Mouse (Mus musculus) retina, adult 2 months (tissue): ENCODE results near the gene 9930111J21Rik2.
"Not testable (repeated sequence)": the region's sequence is repeated elsewhere in the genome, so short reads cannot be mapped to it uniquely, and the experiment has no call there.

Experiments
- DNase-seq: peaks from one replicate; pipeline ENCODE4 v3.0.0-alpha.2; 2012; ENCODE audit warnings: low read depth, low spot score

The 9930111J21Rik2 gene

DNA sequence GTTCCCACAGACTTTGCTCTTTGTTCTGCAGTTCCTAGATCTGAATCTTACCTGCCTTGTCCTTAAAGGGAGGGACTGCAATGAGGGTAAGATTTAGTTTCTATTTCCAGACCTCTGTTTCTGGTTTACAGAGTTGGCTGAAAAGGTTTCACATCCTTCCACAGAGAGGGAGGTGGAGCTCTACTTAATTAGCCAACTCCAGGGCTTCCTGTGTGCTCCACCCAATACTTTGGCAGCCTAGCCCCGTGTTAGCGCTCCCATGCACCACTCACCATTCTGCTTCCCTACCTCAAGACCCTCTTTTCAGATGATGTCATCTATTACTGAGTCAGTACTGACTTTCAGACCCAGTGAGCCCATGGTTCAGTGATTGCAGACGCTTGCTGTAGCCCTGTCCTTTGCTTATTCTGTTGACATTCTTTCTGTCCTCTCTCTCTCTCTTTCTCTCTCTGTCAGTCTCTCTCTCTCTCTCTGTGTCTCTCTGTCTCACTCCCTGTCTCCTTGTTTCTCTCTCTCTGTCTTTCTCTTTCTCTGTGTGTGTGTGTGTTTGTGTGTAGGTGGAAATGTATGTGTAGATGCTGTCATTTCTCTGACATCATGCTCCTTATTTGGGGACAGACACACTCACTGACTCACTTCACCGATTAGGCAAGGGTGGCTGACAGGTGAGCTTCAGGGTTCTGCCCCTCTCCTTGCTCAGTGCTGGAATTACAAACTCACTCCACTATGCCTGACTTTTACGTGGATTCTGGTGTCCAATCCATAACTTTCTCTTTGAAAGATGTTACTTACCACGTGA lies at the start of gene 9930111J21Rik2:
TSS of gene 9930111J21Rik2 (minus strand) at position 150 of the 799 bp plus-strand sequence.
- not testable (repeated sequence) for DNase-seq

DNA sequence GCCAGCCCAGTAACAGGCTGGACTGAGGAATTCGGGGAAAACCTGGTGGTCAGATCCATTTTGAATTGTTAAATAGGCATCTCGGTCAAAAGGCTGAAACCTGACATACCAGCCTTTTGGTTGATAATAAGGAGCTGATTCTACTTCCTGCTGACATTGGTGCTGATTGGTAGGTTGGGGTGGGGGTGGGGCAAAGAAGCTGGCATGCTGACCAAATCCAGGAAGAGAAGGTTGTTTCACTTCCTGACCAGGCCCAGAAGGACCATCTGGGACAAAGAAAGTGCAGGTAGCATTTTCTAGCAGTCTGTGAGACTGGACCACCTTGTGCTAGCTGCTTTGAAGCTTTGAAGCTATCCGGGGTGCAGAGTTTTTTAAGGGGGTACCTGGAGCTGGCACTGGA lies 49.4 kb upstream of the 9930111J21Rik2 start:
- DNase-seq = no peak

DNA sequence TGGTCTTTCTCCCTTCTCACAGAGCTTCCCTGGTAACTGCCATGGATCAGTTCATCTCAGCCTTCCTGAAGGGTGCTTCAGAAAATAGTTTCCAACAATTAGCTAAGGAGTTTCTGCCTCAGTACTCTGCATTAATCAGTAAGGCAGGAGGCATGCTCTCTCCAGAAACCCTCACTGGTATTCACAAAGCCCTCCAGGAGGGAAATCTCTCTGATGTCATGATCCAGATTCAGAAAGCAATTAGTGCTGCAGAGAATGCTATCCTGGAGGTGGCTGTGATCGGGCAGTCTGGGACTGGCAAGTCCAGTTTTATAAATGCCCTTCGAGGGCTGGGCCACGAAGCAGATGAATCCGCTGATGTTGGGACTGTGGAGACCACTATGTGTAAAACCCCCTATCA lies 44.3 kb upstream of the 9930111J21Rik2 start:
- DNase-seq = no peak

DNA sequence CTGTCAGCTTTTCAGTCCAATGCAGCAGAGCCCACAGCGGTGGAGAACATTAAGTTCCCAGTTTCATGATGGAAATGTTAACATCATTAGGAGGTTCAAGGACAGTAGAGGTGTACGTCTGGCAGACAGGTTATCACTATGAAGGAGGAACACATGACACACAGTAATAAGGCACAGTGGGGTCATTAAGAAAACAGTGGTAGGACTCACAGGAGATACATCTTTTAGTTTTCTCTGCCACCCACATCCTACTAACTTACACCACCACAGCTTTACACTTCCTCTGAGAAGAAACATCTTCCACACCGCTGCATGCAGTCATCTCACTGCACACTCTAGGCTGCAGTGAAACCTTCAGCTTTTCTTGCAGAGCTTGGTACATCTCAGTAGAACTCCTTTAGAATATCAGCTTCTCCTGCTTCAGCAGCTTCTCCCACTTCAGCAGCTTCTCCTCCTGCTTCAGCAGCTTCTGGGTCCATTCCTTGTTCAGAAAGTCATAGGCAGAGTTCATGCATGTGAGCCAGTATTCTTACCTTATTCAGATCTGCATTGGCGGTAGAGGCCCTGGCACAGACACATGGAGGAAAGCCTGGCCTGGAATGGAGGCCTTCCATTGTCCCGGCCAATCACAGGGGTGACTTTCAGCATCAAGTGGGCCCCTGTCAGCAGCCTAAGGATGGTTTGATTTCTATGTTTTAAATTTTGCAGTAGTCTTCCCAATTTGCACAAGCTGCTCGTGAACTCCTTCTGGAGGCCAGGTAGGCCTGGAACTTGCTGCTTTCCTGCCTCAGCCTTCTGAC lies 43.0 kb upstream of the 9930111J21Rik2 start:
- DNase-seq = no peak

DNA sequence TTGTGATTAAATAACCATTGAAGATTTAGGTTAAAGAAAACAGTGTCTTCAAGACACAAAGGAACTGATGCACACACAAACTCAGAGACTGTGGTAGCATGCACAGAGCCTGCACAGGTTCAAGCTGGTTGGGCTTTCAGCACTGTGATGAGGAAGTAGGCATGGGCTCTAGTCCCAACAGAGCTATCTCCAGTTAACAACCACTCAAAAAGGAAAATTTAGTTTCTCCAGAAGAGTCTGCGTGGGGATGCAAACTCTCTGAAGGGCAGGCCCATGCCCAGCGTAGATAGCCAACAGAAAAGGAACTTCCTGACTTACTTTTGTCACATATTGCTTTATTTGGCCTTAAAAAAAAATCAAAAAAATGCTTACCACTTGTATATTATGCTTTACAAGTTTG lies 41.7 kb upstream of the 9930111J21Rik2 start:
- DNase-seq = no peak

DNA sequence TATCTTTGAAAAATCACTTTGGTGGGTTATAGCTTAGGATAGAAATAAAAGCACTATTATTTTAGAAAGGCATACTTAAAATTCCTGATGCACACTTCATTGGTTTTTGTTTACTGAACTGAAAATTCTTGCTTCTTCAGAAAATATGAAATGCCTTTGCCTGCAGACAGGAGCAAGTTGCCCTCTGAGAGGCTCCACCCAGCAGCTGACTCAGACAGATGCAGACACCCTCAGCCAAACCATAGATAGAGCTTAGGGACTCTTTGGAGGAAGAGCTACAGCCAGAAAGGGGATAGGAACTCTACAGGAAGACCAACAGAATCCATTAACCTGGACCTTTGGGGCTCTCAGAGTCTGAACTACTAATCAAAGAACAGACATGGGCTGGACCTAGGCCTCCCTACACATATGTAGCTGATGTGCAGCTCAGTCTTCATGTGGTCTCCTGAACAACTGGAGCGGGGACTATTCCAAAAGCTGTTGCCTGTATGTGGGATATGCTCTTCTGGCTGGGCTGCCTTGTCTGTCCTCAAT lies 41.1 kb upstream of the 9930111J21Rik2 start:
- no peak for DNase-seq

DNA sequence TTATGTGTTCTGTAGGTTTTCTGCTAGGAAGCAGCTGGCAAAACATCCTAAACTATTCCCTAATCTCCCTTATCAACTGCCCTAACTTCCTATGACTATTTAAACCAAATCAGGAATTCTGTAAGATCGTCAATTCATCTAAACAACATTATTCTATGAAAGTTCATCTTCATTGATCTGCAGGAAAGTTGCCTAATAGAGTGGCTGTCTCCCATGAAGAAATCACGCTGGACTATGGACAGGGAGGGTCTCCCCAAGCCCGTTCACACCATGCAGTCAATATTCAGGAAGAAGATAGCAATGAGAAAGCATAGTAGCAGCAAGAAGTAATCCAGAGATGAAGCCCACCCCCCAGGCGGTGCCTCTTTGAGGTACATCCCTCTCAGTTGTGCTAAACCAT lies 40.1 kb upstream of the 9930111J21Rik2 start:
- no peak for DNase-seq

DNA sequence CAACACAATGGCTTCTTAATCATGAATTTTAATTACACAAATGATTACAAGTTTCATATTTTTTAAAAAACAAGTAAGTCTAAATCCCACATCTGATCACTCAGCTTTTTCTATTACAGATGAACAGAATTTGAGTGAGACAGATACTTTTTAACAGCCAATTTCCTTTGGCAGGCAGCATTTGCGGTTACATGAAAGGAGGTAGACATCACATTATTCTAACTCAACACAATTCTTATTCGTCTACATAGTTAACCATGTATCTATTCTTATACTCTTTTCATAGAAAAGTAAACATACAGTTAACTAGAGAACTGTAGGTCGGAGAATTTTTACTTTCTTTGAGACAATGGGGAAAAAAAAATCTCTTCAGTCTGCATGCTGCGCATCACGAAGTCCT lies 39.5 kb upstream of the 9930111J21Rik2 start:
- no peak for DNase-seq

DNA sequence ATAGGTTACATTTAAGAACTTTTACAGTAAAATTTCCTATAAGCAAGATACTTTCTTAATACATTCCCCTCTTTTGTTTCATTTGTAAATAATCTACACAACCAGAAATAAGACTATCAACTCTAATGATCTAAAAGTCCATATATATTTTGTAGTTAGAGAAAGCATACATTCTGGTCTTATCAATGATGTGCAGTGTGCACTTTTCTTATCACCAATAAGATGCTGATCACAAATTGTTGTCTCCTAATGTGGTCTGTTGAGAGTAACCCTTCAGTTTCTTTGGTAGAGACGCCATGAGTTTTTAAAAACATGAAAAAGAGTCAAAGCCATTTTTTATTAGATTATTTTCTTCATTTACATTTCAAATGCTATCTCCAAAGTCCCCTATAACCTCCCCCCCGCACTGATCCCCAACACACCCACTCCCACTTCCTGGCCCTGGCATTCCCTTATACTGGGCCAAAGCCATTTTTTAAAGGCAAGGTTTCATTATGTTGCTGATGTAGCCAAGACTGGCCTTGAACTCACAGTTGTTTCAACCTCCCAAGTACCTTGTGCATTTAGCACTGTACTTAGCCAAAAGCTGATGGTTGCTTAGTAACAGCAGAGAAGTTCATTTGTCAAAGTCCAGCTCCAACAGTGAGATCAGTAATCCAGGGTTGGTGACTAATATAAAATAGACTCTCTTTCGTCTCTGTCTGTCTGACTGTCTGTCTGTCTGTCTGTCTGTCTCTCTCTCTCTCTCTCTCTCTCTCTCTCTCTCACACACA lies 38.9 kb upstream of the 9930111J21Rik2 start:
- DNase-seq = no peak

DNA sequence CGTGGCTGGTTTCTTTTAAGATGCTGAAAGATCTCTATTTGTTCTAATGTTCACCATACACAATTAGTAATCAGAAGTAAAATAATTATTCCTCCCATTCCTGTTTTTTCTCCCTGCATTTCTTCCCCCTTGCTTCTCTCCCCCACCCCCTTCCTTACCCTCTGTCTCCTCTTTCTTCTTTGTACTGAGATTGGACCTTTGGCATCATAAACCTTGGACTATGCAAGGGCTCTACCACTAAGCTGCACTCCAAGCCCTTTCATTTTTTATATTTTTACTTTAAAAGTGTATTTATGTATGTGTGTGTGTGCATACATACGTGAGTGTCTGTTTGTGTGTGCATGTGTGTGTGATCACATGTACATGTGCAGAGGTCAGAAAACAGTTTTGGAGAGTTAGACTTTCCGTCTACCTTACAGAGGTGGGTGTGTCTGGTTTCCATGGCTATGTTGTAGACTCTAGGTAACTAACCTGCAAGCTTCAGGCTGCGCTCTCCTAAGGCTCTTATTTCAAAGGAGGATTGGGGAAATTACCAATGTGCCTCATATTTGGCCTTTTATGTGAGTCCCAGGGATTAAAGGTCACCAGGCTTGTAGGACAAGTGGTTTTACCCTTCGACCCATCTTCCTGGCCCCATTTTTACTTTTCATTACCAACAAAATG lies 38.1 kb upstream of the 9930111J21Rik2 start:
- no peak for DNase-seq

DNA sequence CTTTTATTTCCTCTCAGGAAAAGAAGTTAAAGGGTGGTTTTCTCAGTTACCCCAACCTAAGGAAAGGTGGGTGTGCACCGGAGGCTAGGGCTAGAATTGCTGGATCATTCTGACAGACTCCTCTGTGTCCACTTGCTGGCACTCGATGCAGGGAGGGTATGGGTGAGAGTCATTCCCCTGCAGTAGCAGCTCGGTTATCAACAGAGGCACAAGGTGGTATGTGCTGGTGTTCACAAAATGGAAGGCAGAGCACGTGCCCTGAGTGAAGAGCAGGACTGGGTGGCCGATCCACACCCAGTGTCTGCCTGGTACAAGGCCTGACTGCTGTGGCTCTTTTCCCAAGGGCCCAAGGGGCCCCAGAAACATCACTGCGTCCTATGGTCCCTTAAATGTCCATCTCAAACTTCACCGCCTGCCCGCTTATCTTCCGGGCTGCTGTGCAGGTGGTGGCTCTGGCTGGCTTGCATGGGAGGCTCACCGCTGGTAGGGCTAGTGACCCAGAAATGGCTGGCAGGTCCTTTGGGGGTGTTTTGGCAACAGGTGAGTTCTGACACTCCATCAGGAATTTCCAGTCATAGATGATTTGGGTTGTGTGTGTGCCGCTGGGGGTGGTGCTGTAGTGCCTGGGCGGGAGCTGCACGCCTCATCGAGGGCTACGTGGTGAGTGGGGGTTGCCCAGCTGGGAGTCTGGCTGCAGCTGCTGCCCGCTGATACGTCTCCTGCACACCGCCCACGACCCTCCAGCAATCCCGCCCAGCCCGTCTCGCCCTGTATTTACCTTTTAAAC lies 37.0 kb upstream of the 9930111J21Rik2 start:
- no peak for DNase-seq

DNA sequence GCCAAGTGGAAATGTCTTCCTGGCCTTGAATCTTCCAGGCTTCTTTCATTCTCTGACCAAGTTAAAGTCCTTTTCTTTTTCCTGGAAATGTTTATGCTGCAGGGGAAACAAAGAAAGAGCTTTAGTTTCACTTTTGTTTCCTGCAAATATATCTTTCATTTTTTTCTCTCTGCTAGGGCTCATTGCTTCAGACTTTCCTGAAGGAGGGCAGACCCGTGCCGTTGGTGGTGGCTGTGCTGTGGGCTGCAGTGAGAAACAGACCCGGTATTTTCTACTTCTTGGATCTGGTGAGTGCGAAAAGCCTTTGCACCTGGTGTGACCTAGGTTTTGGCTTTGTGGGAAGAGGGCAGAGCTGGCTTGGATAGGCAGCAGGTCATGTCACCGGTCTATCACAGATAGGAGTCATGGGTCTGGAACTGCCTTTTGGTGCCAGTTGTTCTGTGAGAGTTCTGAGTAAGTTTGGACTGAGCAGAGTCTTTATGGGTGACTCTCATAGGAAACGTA lies 35.9 kb upstream of the 9930111J21Rik2 start:
- no peak for DNase-seq

DNA sequence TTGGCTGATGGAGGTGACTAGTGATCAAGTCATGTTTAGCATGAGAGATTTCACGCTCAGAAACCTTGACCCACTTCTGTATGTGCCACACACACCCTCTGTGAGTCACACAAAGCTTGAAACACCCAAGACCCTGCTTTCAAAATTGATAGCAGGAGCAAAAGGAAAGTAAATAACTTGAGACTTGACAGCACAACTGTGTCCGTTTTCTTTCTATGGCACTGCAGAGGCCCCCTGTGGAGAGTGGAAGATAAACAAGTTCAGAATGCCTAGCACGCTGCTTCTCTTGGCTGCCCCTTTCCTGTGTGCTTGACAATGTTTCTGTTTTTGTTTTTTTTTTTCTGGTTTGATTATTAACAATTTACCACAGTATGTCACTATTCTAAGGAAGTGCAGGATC lies 33.8 kb upstream of the 9930111J21Rik2 start:
- DNase-seq = no peak

DNA sequence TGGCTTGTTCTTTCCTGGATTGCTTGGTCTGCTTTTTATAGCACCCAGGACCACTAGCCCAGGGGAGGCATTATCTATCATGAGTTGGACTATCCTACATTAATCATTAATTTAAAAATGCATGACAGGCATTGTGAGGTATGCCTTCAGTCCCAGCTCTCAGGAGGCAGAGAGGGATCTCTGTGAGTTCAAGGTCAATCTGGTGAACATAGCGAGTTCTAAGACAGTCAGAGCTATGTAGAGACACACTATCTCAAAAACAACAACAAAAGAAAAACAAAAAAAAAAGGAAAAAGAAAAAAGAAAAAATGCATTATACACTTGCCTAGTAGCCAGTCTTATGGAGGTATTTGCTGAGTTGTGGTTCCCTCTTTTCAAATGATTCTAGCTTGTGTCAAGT lies 33.3 kb upstream of the 9930111J21Rik2 start:
- DNase-seq = no peak

DNA sequence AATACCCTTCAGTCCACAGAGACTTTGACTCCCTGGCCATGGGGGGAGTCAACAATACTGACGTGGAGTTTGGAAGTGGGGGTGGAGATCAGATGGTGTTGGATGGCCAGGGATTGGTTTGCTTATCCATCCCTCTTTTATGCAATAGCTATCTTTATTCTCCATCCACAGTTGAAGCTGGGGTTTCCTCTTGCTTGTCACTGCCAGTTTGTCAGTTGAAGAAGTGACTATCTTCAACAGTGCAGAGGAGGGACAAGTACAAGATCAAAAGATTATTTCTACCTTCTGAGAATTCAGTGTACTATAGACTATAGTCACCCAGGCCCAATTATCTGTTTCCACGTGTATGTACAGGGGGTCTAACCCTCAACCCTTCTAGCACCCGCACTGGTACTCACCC lies 32.8 kb upstream of the 9930111J21Rik2 start:
- no peak for DNase-seq

DNA sequence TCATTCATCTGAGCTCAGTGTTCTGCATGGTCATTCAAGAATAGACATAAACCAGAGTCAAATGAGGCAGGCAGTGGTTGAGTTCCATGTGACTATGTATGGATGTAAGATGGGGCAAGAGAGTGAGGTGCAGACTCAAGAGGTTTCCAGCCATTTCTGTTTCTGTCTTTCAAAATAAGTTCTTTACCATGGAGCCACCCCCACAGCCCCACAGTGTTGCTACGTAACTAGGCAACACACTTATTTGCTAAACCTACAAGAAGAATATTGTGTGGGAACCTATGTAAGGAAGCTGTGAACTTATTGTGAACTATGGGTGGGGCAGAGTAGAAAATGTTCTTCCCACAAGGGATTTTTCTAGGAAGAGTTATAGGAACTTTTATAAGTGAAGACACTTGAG lies 32.1 kb upstream of the 9930111J21Rik2 start:
- DNase-seq = no peak

DNA sequence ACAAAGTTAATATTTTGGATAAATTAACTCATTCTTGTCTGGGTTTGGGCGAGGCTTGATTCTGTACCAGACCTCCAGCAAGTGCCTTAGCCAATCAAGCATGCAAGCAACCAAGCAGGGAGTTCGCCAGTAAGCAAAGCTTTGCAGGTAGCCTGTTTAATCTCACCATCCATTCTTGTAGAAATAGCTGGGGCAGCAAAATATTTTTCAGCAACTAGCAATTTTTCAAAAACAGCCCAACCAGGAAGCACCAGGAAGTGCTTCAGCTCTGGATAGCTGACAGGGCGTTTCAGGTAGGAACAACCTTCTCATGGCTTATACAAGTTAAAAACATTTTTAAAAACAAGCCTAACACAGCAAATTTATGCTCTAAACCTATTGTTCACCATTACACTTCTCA lies 30.8 kb upstream of the 9930111J21Rik2 start:
- DNase-seq = no peak

DNA sequence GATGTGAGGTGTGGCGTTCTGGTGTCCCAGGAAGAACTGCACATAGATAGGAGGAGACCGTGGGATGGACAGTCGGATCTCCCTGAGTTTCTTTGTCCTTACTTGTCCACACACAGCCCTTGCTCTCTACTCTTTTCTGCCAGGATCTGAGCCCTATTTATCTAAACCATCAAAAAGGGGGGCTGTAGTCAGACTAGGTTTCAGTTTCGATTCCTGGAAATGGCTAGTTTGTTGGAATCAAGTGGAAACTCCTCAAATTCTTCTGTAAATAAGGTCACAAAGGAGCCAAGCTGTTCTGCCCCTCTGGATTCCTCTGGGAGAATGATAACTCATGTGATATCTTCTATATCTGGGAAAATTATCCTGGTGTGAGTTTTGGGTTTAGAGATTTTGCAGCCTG lies 30.3 kb upstream of the 9930111J21Rik2 start:
- DNase-seq = no peak

DNA sequence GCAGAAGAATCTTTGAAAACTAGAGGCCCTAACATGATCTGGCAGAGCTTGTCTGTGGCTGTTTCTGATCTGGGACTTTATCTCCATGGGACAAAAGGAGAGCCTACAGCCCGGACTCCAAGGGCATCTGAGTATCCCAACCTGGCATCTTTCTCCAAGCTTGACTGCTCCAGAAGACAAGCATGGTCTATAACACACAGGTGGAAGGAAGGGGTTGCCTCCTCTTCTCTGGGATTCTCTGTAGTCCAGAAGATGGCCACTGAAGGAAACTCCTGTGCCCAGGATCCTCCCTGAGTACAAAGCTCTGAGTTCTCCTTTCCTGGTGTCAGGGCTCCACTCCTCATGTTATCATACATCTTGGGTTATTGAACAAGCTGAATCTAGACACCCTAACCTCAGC lies 29.6 kb upstream of the 9930111J21Rik2 start:
- DNase-seq = no peak

DNA sequence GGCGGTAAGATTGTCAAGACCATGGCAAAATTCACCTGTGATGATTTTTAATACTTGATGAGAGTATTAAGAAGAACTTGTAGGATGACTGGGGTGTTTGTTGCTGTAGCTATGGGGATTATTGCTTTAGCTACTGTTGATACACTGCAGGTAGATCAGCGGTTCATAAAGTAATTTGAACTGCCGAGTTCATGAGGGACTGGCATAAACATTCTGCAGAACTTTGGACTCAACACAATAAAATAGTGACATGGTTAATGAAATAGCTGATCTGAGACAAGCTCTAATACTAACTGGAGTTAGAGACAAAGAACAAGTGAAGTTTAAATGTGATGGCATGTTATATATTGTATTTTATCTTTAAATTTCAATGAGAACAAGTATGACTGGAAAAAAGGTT lies 27.7 kb upstream of the 9930111J21Rik2 start:
- no peak for DNase-seq
